Comparison of ENCODE assay signal across 9 mouse cellular contexts in the genomic region with DNA sequence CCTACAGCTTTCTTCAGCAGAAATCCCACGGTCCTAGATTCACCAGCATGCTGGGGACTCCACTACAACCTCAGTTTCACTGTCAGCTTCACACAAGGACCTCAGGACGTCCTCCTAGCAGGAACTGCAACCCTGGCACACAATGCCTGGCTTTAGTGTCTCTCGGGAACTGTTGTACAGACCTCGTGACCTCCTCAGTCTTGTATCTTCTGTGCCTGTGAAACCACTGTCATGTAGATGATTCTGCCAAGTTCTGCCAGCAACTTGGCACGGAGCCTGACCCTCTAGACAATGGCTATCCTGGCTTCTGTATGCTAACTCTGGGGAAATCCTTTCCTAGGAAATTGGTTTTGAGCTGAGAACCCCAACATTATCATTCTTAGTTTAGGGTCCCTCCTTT. TPM values are rescaled to one million over a fixed set of nuclear protein-coding genes. Genes with fewer than 3 reads are reported as not detected.
DNase-seq lines count a peak whose midpoint lies in the region; ATAC-seq and TF ChIP-seq lines count a peak whose summit lies in the region.
"Had no signal": no experiment of that assay in that cellular context is flagged by ENCODE, and none has a peak within 500 bp of the region (broad histone marks: within the 10 kb centered on the region; RNA-seq: fewer than 3 reads in every experiment).

No protein-coding gene starts in this region.

- DNase-seq in liver, adult 2 months (ENCODE audit: extremely low read depth, low read depth, low spot score) = peak; percentile 92
- no peak for DNase-seq in liver, embryonic 11.5 days (ENCODE audit: low spot score)
- peak; percentile 80 for DNase-seq in cerebellum, adult 11-12 months
- DNase-seq in lung, postnatal 25 days (ENCODE audit: low spot score) = peak; percentile 51
- no peak for DNase-seq in limb, embryonic 10.5 days (ENCODE audit: low spot score)
- DNase-seq in layer of hippocampus, postnatal 14 days (ENCODE audit: low spot score in 2 of 2) = no peak
- DNase-seq in right cerebral cortex, postnatal 10 days (ENCODE audit: low spot score in 2 of 2) = no peak

- H3K36me3 ChIP-seq in liver, adult 2 months (ENCODE audit: control insufficient read depth, insufficient read depth, low read length) = no peaks in the 10 kb centered on the region
- no peaks in the 10 kb centered on the region for H3K36me3 ChIP-seq in liver, embryonic 11.5 days (ENCODE audit: control insufficient read depth, insufficient read depth, low read length)
- no peaks in the 10 kb centered on the region for H3K36me3 ChIP-seq in heart, embryonic 15.5 days
- H3K36me3 ChIP-seq in limb, embryonic 10.5 days = no peaks in the 10 kb centered on the region
- H3K36me3 ChIP-seq: midbrain, embryonic 12.5 days had no signal

- H3K9me3 ChIP-seq in liver, embryonic 11.5 days (ENCODE audit: control insufficient read depth, low read length) = no peaks in the 10 kb centered on the region
- no peaks in the 10 kb centered on the region for H3K9me3 ChIP-seq in heart, embryonic 15.5 days (replicated peaks)
- H3K9me3 ChIP-seq in limb, embryonic 10.5 days (replicated peaks) = no peaks in the 10 kb centered on the region
- H3K9me3 ChIP-seq: midbrain, embryonic 12.5 days had no signal

- no peak overlapping the region for H3K4me2 ChIP-seq in liver, embryonic 11.5 days
- peak overlapping the region; percentile 48 for H3K4me2 ChIP-seq in heart, embryonic 15.5 days
- H3K4me2 ChIP-seq: midbrain, embryonic 12.5 days had no signal

- H3K9ac ChIP-seq in liver, adult 2 months (ENCODE audit: low read depth, low read length) = peak overlapping the region; percentile 35; the same call in 1 of the 2 replicates
- H3K9ac ChIP-seq in liver, embryonic 11.5 days (ENCODE audit: low read depth, low read length) = no peak overlapping the region
- H3K9ac ChIP-seq in heart, embryonic 15.5 days = peak overlapping the region; percentile 9; the same call in 1 of the 2 replicates
- H3K9ac ChIP-seq: midbrain, embryonic 12.5 days had no signal

- no peak for TF ChIP-seq POLR2A in liver, adult 2 months (IDR thresholded peaks at IDR 0.05; ENCODE audit: extremely low read depth, insufficient read depth, low read length)

- peak overlapping the region; percentile 89 for H3K27ac ChIP-seq in liver, adult 2 months (replicated peaks; ENCODE audit: insufficient read depth, low read depth, low read length)
- H3K27ac ChIP-seq in liver, embryonic 11.5 days (ENCODE audit: low read depth, low read length) = no peak overlapping the region
- peak overlapping the region; percentile 91 for H3K27ac ChIP-seq in heart, embryonic 15.5 days
- no peak overlapping the region for H3K27ac ChIP-seq in limb, embryonic 10.5 days
- H3K27ac ChIP-seq: midbrain, embryonic 12.5 days had no signal

- no peaks in the 10 kb centered on the region for H3K27me3 ChIP-seq in liver, adult 2 months (ENCODE audit: control insufficient read depth, insufficient read depth, low read length)
- no peaks in the 10 kb centered on the region for H3K27me3 ChIP-seq in liver, embryonic 11.5 days (replicated peaks; ENCODE audit: control insufficient read depth, insufficient read depth, low read length)
- H3K27me3 ChIP-seq in heart, embryonic 15.5 days = no peaks in the 10 kb centered on the region
- no peaks in the 10 kb centered on the region for H3K27me3 ChIP-seq in limb, embryonic 10.5 days (ENCODE audit: low read depth, poor library complexity, severe bottlenecking)
- H3K27me3 ChIP-seq: midbrain, embryonic 12.5 days had no signal

- peaks cover 36% of the 10 kb centered on the region for H3K79me2 ChIP-seq in liver, adult 2 months (ENCODE audit: control insufficient read depth, insufficient read depth, low read length)

- H3K4me1 ChIP-seq in liver, adult 2 months (ENCODE audit: control insufficient read depth, insufficient read depth, low read length) = peaks cover 41% of the 10 kb centered on the region
- no peaks in the 10 kb centered on the region for H3K4me1 ChIP-seq in liver, embryonic 11.5 days (replicated peaks; ENCODE audit: control insufficient read depth, insufficient read depth, low read length)
- peaks cover 57% of the 10 kb centered on the region for H3K4me1 ChIP-seq in heart, embryonic 15.5 days (replicated peaks)
- no peaks in the 10 kb centered on the region for H3K4me1 ChIP-seq in limb, embryonic 10.5 days
- H3K4me1 ChIP-seq: midbrain, embryonic 12.5 days had no signal

- WGBS in liver, adult 2 months = 17% methylated on average over 5 of the region's 5 CpGs
- 60% methylated on average over 5 of the region's 5 CpGs for WGBS in liver, embryonic 11.5 days
- WGBS in heart, embryonic 15.5 days = 23% methylated on average over 5 of the region's 5 CpGs
- WGBS in limb, embryonic 10.5 days = 93% methylated on average over 5 of the region's 5 CpGs

- no peak overlapping the region for H3K4me3 ChIP-seq in liver, adult 2 months (ENCODE audit: insufficient read depth, low read depth, low read length)
- no peak overlapping the region for H3K4me3 ChIP-seq in liver, embryonic 11.5 days (ENCODE audit: low read depth, low read length)
- no peak overlapping the region for H3K4me3 ChIP-seq in heart, embryonic 15.5 days
- no peak overlapping the region for H3K4me3 ChIP-seq in limb, embryonic 10.5 days
- H3K4me3 ChIP-seq: midbrain, embryonic 12.5 days had no signal

- no peak for TF ChIP-seq CTCF in liver, adult 2 months (IDR thresholded peaks at IDR 0.05; ENCODE audit: low read depth, low read length)

- ATAC-seq in liver, embryonic 11.5 days (replicated peaks; ENCODE audit: low FRiP score) = no peak
- peak; percentile 75 for ATAC-seq in heart, embryonic 15.5 days (replicated peaks; ENCODE audit: insufficient number of reproducible peaks, insufficient read depth, low FRiP score, low read depth)

RNA-seq across cellular contexts. Expression of a gene that starts 14.4 kb away (rescaled TPM):
- 21.3 and 24.9 TPM in 2 replicates for total RNA-seq in liver, adult 2 months (2014; rRNA removed)
- 8.2 and 11.3 TPM in 2 replicates for polyA plus RNA-seq in liver, adult 2 months (2012; rRNA removed)
- polyA plus RNA-seq in liver, embryonic 11.5 days (2014; fragmentation: Nextera tagmentation; extraction: Ambion mirVana) = 0.56 and 0.99 TPM in 2 replicates
- 39.2 and 46.6 TPM in 2 replicates for polyA plus RNA-seq in heart, embryonic 15.5 days (2015; fragmentation: Nextera tagmentation; extraction: Ambion mirVana)
- polyA plus RNA-seq in limb, embryonic 10.5 days (2016; fragmentation: Nextera tagmentation; extraction: Ambion mirVana) = 0.36 and 0.39 TPM in 2 replicates
- 10 to 100 TPM; 19.7 to 20.3 TPM for total RNA-seq in layer of hippocampus, postnatal 14 days (2021)

Comparison
In these comparisons a context has a peak if more than half of its experiments do, and no peak if none do; other contexts are left out.
1. DNase-seq: peak in liver, adult 2 months (single experiment), cerebellum, adult 11-12 months (single experiment) and lung, postnatal 25 days (single experiment); none in liver, embryonic 11.5 days (single experiment), limb, embryonic 10.5 days (single experiment), layer of hippocampus, postnatal 14 days (0 of 2) and right cerebral cortex, postnatal 10 days (0 of 2).
2. H3K27ac ChIP-seq: peak in liver, adult 2 months (single experiment) and heart, embryonic 15.5 days (single experiment); none in liver, embryonic 11.5 days (single experiment) and limb, embryonic 10.5 days (single experiment).